Mouse (Mus musculus) CH12.LX (cell line): ENCODE results near the gene Fgfrl1. TPM values are rescaled to one million over a fixed set of nuclear protein-coding genes. Genes with fewer than 3 reads are reported as not detected.

ENCODE experiments used
- DNase-seq: peaks from one replicate; pipeline ENCODE4 v3.0.0-alpha.2; 2013; ENCODE audit errors: extremely low read depth
- H3K27ac ChIP-seq: 2 replicates; pipeline ENCODE4 v1.5.1; 2012; ENCODE audit warnings: low read depth, mild to moderate bottlenecking, control low read depth, moderate library complexity; ENCODE audit not compliant: insufficient read depth
- H3K27me3 ChIP-seq: replicated peaks from 2 replicates; pipeline ENCODE3; 2012; ENCODE audit warnings: inconsistent platforms
- H3K36me3 ChIP-seq, 2 experiments: replicated peaks in 1 of 2; 2 replicates each; pipeline versions ENCODE3 to v1.6.1; 2012; ENCODE audit warnings: inconsistent platforms in 1 of 2, low read length in 1 of 2, mild to moderate bottlenecking in 1 of 2, mixed read lengths in 1 of 2, moderate library complexity in 1 of 2; ENCODE audit not compliant: control insufficient read depth in 1 of 2, insufficient read depth in 1 of 2
- H3K4me1 ChIP-seq, 2 experiments: 2 replicates each; pipeline ENCODE4 v1.6.1; 2012; ENCODE audit warnings: inconsistent platforms in 1 of 2, moderate library complexity in 1 of 2; ENCODE audit not compliant: insufficient read depth in 2 of 2, control insufficient read depth in 1 of 2
- H3K4me2 ChIP-seq: 2 replicates; pipeline ENCODE4 v1.6.1; 2012; ENCODE audit warnings: low read depth, mild to moderate bottlenecking, control low read depth; ENCODE audit not compliant: poor library complexity, insufficient read depth, severe bottlenecking
- H3K4me3 ChIP-seq, 3 experiments: fragments of 150-350 bp in 1 of 3; sonication (generic) in 1 of 3; replicated peaks in 1 of 3; 2 replicates each; pipeline versions ENCODE3 to v1.5.1; 2011 to 2012; ENCODE audit warnings: low read depth in 2 of 3, low read length in 2 of 3, mild to moderate bottlenecking in 2 of 3, moderate library complexity in 2 of 3, control low read depth in 1 of 3, improper control_type of control experiment in 1 of 3, inconsistent platforms in 1 of 3, mixed read lengths in 1 of 3; ENCODE audit not compliant: poor library complexity in 1 of 3
- H3K79me2 ChIP-seq: replicated peaks from 2 replicates; pipeline ENCODE4 v1.6.1; 2012; ENCODE audit warnings: mild to moderate bottlenecking, moderate library complexity; ENCODE audit not compliant: control insufficient read depth, poor library complexity, insufficient read depth, severe bottlenecking; ENCODE audit errors: extremely low read depth
- H3K9ac ChIP-seq: 2 replicates; pipeline ENCODE4 v1.6.1; 2012; ENCODE audit warnings: low read depth, mild to moderate bottlenecking, control low read depth, moderate library complexity; ENCODE audit not compliant: insufficient read depth
- H3K9me3 ChIP-seq: replicated peaks from 2 replicates; pipeline ENCODE3; 2012; ENCODE audit warnings: low read length, inconsistent platforms, mixed read lengths
- BHLHE40 ChIP-seq: IDR thresholded peaks from 2 replicates; pipeline ENCODE4 v1.6.1; 2011; ENCODE audit warnings: mild to moderate bottlenecking, low read depth, low read length, improper control_type of control experiment
- CHD1 ChIP-seq: IDR thresholded peaks from 2 replicates; pipeline ENCODE4 v1.6.1; 2012; ENCODE audit warnings: low read depth, low read length, improper control_type of control experiment, inconsistent platforms
- CHD2 ChIP-seq: IDR thresholded peaks from 2 replicates; pipeline ENCODE4 v1.6.1; 2011; ENCODE audit warnings: low read length, improper control_type of control experiment
- CTCF ChIP-seq, 2 experiments: IDR thresholded peaks in 1 of 2; conservative IDR thresholded peaks in 1 of 2; 2 replicates each; pipeline ENCODE4 v1.5.1; 2011 to 2012; ENCODE audit warnings: low read depth in 2 of 2, low read length in 2 of 2, improper control_type of control experiment in 1 of 2, inconsistent platforms in 1 of 2, mild to moderate bottlenecking in 1 of 2, moderate library complexity in 1 of 2
- ETS1 ChIP-seq: conservative IDR thresholded peaks from 2 replicates; pipeline ENCODE4 v1.6.1; 2012; ENCODE audit warnings: low read depth, mild to moderate bottlenecking, inconsistent platforms, low read length, improper control_type of control experiment, moderate library complexity
- GABPA ChIP-seq: IDR thresholded peaks from 2 replicates; pipeline ENCODE4 v1.6.1; 2012; ENCODE audit warnings: low read depth, low read length, improper control_type of control experiment, inconsistent platforms; ENCODE audit not compliant: insufficient replicate concordance
- JUN ChIP-seq: IDR thresholded peaks from 2 replicates; pipeline ENCODE4 v1.6.1; 2011; ENCODE audit warnings: low read depth, mild to moderate bottlenecking, low read length, improper control_type of control experiment, moderate library complexity; ENCODE audit not compliant: insufficient read depth
- MAX ChIP-seq: IDR thresholded peaks from 2 replicates; pipeline ENCODE4 v1.6.1; 2011; ENCODE audit warnings: low read length, improper control_type of control experiment
- MAZ ChIP-seq: IDR thresholded peaks from 2 replicates; pipeline ENCODE4 v1.6.1; 2012; ENCODE audit warnings: low read depth, mild to moderate bottlenecking, inconsistent platforms, low read length, improper control_type of control experiment, moderate library complexity
- MYC ChIP-seq: IDR thresholded peaks from 2 replicates; pipeline ENCODE4 v1.6.1; 2011; ENCODE audit warnings: low read depth, mild to moderate bottlenecking, improper control_type of control experiment, low read length
- PAX5 ChIP-seq: IDR thresholded peaks from 2 replicates; pipeline ENCODE4 v1.6.1; 2012; ENCODE audit warnings: low read length, inconsistent platforms, mixed read lengths
- SIN3A ChIP-seq: IDR thresholded peaks from 2 replicates; pipeline ENCODE4 v1.6.1; 2012; ENCODE audit warnings: low read length, improper control_type of control experiment, inconsistent platforms
- SMC3 ChIP-seq: IDR thresholded peaks from 2 replicates; pipeline ENCODE4 v1.6.1; 2011; ENCODE audit warnings: low read depth, low read length, improper control_type of control experiment
- TBP ChIP-seq: conservative IDR thresholded peaks from 2 replicates; pipeline ENCODE4 v1.6.1; 2011; ENCODE audit warnings: low read depth, low read length, improper control_type of control experiment
- UBTF ChIP-seq: IDR thresholded peaks from 2 replicates; pipeline ENCODE4 v1.6.1; 2012; ENCODE audit warnings: low read depth, mild to moderate bottlenecking, inconsistent platforms, low read length, improper control_type of control experiment, moderate library complexity
- USF1 ChIP-seq: IDR thresholded peaks from 2 replicates; pipeline ENCODE4 v1.6.1; 2014; ENCODE audit warnings: low read depth, mild to moderate bottlenecking, inconsistent platforms, low read length, improper control_type of control experiment
- ZNF384 ChIP-seq: IDR thresholded peaks from 2 replicates; pipeline ENCODE4 v1.6.1; 2012; ENCODE audit warnings: low read depth, low read length, improper control_type of control experiment, inconsistent platforms
- dilution Hi-C: fragments of 300-500 bp; cut with MboI; formaldehyde crosslinking; loops from 2 replicates; pipeline ENCODE4 v1.14.3; 2020; ENCODE audit warnings: low sequenced_read_pairs; ENCODE audit not compliant: extremely low pct_unique_long_range_greater_than_20kb, extremely low pct_ligation_motif_present
- in situ Hi-C: fragments of 300-500 bp; cut with MboI; formaldehyde crosslinking; loops from 3 replicates; pipeline ENCODE4 v1.14.3; 2019; ENCODE audit warnings: low sequenced_read_pairs, low pct_ligation_motif_present, low pct_unique_long_range_greater_than_20kb, mixed read lengths
- polyA plus RNA-seq: library from polyadenylated mRNA; unstranded; fragments of >175 nt; gene quantifications from 2 replicates; pipeline ENCODE4 v1.2.1, GENCODE M21; 2012; ENCODE audit warnings: low read depth; ENCODE audit not compliant: insufficient read length
- total RNA-seq, 2 experiments: library from RNA; depleted of rRNA; stranded (reverse); fragments of 300-350 nt in 1 of 2; fragments of >200 nt in 1 of 2; gene quantifications; 2 replicates each; pipeline ENCODE4 v1.2.3; 2012 to 2014

The Fgfrl1 gene
- total and polyA plus RNA-seq, 3 experiments: 0.17 to 0.64 (median 0.26) TPM

- no peaks in the 10 kb centered on the region for H3K4me1 ChIP-seq
- no peaks in the 10 kb centered on the region for H3K27me3 ChIP-seq
- H3K27ac ChIP-seq: no peak overlapping the region
- in situ Hi-C loops: no loop called here
- no peak overlapping the region for H3K4me3 ChIP-seq
- DNase-seq: no peak
- H3K9ac ChIP-seq: no peak overlapping the region
- H3K79me2 ChIP-seq: no peaks in the 10 kb centered on the region
- TF ChIP-seq CTCF (conservative IDR thresholded peaks at IDR 0.05 in 1 of 2, IDR thresholded peaks at IDR 0.05 in 1 of 2; ENCODE audit: low read depth in 2 of 2, low read length in 2 of 2) (no peak), CHD2 (no peak), SMC3 (no peak), PAX5 (no peak), MAX (no peak), MAZ (no peak), UBTF (no peak), TBP (no peak), ETS1 (no peak), JUN (no peak), MYC (no peak), CHD1 (no peak), BHLHE40 (no peak), USF1 (no peak), GABPA (no peak), ZNF384 (no peak), SIN3A (no peak)
- H3K9me3 ChIP-seq: no peaks in the 10 kb centered on the region
- peaks cover 5 to 59% of the 10 kb centered on the region in 2 experiments for H3K36me3 ChIP-seq
- dilution Hi-C loops: no loop called here
- no peak overlapping the region for H3K4me2 ChIP-seq
These were observed 11.3 kb upstream of the Fgfrl1 start for GRCm38 (mm10) chr5:108680871-108681270.

- in situ Hi-C loops: no loop called here
These were observed 3.1 kb upstream of the Fgfrl1 start for GRCm38 (mm10) chr5:108689091-108689490.

More at GRCm38 (mm10) chr5:108689091-108689490, 3.1 kb upstream of the Fgfrl1 start:
- DNase-seq: no peak
- H3K9me3 ChIP-seq: no peaks in the 10 kb centered on the region
- H3K27ac ChIP-seq: no peak overlapping the region
- dilution Hi-C loops: no loop called here
- H3K4me2 ChIP-seq: no peak overlapping the region
- TF ChIP-seq CHD2 (no peak), CTCF (conservative IDR thresholded peaks at IDR 0.05 in 1 of 2, IDR thresholded peaks at IDR 0.05 in 1 of 2; ENCODE audit: low read depth in 2 of 2, low read length in 2 of 2) (no peak), PAX5 (no peak), ETS1 (no peak)
- H3K79me2 ChIP-seq: no peaks in the 10 kb centered on the region
- peaks cover 0 to 7% of the 10 kb centered on the region in 2 experiments for H3K36me3 ChIP-seq
- peaks cover 3 to 5% of the 10 kb centered on the region in 2 experiments; a peak in 2 of 4 replicates for H3K4me1 ChIP-seq
- H3K4me3 ChIP-seq: no peak overlapping the region
- H3K9ac ChIP-seq: no peak overlapping the region
- H3K27me3 ChIP-seq: peaks cover 9% of the 10 kb centered on the region
